Mouse (Mus musculus) adrenal gland, adult 2 months (tissue): Measurements from ENCODE around the gene Vmn1r49. TPM values are rescaled to one million over a fixed set of nuclear protein-coding genes. Genes with fewer than 3 reads are reported as not detected.
"Not testable (repeated sequence)": the region's sequence is repeated elsewhere in the genome, so short reads cannot be mapped to it uniquely, and the experiment has no call there.

Experiments
- DNase-seq: peaks from one replicate; pipeline ENCODE4 v3.0.0; 2021
- long read RNA-seq: library from polyadenylated mRNA; stranded (forward); transcript quantifications from one replicate; pipeline ENCODE4 v2.0.0, GENCODE M21; 2021
- polyA plus RNA-seq: library from polyadenylated mRNA; depleted of rRNA; stranded (reverse); fragments of >200 nt; gene quantifications from 2 replicates; pipeline ENCODE4 v1.2.3, GENCODE M21; 2012; rRNA removed
- total RNA-seq, 2 experiments: library from RNA; stranded (reverse); gene quantifications; 2 replicates each; pipeline ENCODE4 v1.2.3; 2021

Vmn1r49 gene
- total RNA-seq (not detected), polyA plus RNA-seq (not detected in 2 replicates)
- long read RNA-seq: 0 reads

GRCm38 (mm10) chr6:90078406-90078805 lies at the start of gene Vmn1r49:
Gene Vmn1r49, minus strand, starts transcription at chr6:90078506.
- no peak for DNase-seq

- not testable (repeated sequence) for DNase-seq
Observed at GRCm38 (mm10) chr6:90122296-90122695, 44.0 kb upstream of the Vmn1r49 start, which contains the start of gene Vmn1r51. Gene Vmn1r51, plus strand, starts transcription at chr6:90122596.

- no peak for DNase-seq
Observed at GRCm38 (mm10) chr6:90101130-90101529, 22.8 kb upstream of the Vmn1r49 start, which contains the start of gene Vmn1r50. Gene Vmn1r50, plus strand, starts transcription at chr6:90101430.

- DNase-seq: no peak
Observed at GRCm38 (mm10) chr6:90100566-90100965, 22.3 kb upstream of the Vmn1r49 start.

GRCm38 (mm10) chr6:90036741-90037140 lies 41.6 kb downstream of the Vmn1r49 start, which contains the start of gene Vmn1r48:
Gene Vmn1r48, minus strand, starts transcription at chr6:90036841.
- not testable (repeated sequence) for DNase-seq

Other genes with a start within 250 kb of the Vmn1r49 start
- not detected for gene Vmn1r42, start 202.1 kb downstream of the Vmn1r49 start, total RNA-seq
- not detected in 2 replicates for gene Vmn1r42, start 202.1 kb downstream of the Vmn1r49 start, polyA plus RNA-seq
- not detected for gene Vmn1r43, start 202.1 kb downstream of the Vmn1r49 start, total RNA-seq
- not detected in 2 replicates for gene Vmn1r43, start 202.1 kb downstream of the Vmn1r49 start, polyA plus RNA-seq
- not detected for gene Vmn1r44, start 194.8 kb downstream of the Vmn1r49 start, total RNA-seq
- gene Vmn1r44, start 194.8 kb downstream of the Vmn1r49 start, polyA plus RNA-seq: not detected in 2 replicates
- gene Vmn1r45, start 137.9 kb downstream of the Vmn1r49 start, total RNA-seq: not detected
- not detected in 2 replicates for gene Vmn1r45, start 137.9 kb downstream of the Vmn1r49 start, polyA plus RNA-seq
- not detected for gene Vmn1r46, start 109.2 kb downstream of the Vmn1r49 start, total RNA-seq
- not detected in 2 replicates for gene Vmn1r46, start 109.2 kb downstream of the Vmn1r49 start, polyA plus RNA-seq
- gene Vmn1r47, start 62.4 kb downstream of the Vmn1r49 start, total RNA-seq: not detected
- gene Vmn1r47, start 62.4 kb downstream of the Vmn1r49 start, polyA plus RNA-seq: not detected in 2 replicates
- not detected for gene Vmn1r48, start 41.7 kb downstream of the Vmn1r49 start, total RNA-seq
- gene Vmn1r48, start 41.7 kb downstream of the Vmn1r49 start, polyA plus RNA-seq: not detected in 2 replicates
- not detected for gene Vmn1r50, start 22.9 kb upstream of the Vmn1r49 start, total RNA-seq
- gene Vmn1r50, start 22.9 kb upstream of the Vmn1r49 start, polyA plus RNA-seq: not detected in 2 replicates
- gene Vmn1r51, start 44.1 kb upstream of the Vmn1r49 start, total RNA-seq: not detected
- gene Vmn1r51, start 44.1 kb upstream of the Vmn1r49 start, polyA plus RNA-seq: not detected in 2 replicates
- not detected for gene Vmn1r52, start 96.3 kb upstream of the Vmn1r49 start, total RNA-seq
- gene Vmn1r52, start 96.3 kb upstream of the Vmn1r49 start, polyA plus RNA-seq: not detected in 2 replicates
- not detected for gene V1ra8, start 124.3 kb upstream of the Vmn1r49 start, total RNA-seq
- not detected in 2 replicates for gene V1ra8, start 124.3 kb upstream of the Vmn1r49 start, polyA plus RNA-seq
- not detected for gene Vmn1r53, start 145.9 kb upstream of the Vmn1r49 start, total RNA-seq
- not detected in 2 replicates for gene Vmn1r53, start 145.9 kb upstream of the Vmn1r49 start, polyA plus RNA-seq
- gene Vmn1r54, start 167.8 kb upstream of the Vmn1r49 start, total RNA-seq: not detected
- gene Vmn1r54, start 167.8 kb upstream of the Vmn1r49 start, polyA plus RNA-seq: not detected in 2 replicates
- gene BC048671, start 222.7 kb upstream of the Vmn1r49 start, total RNA-seq: not detected
- not detected in 2 replicates for gene BC048671, start 222.7 kb upstream of the Vmn1r49 start, polyA plus RNA-seq
- not detected for gene Chst13, start 246.7 kb upstream of the Vmn1r49 start, total RNA-seq
- gene Chst13, start 246.7 kb upstream of the Vmn1r49 start, polyA plus RNA-seq: 0.36 and 0.85 TPM in 2 replicates